Mouse (Mus musculus): ENCODE measurements around the gene Ttk. TPM values are rescaled to one million over a fixed set of nuclear protein-coding genes. Genes with fewer than 3 reads are reported as not detected.

The Ttk gene
- polyA plus RNA-seq, 1 experiment from 2014 or later: 34.6 TPM

DNA sequence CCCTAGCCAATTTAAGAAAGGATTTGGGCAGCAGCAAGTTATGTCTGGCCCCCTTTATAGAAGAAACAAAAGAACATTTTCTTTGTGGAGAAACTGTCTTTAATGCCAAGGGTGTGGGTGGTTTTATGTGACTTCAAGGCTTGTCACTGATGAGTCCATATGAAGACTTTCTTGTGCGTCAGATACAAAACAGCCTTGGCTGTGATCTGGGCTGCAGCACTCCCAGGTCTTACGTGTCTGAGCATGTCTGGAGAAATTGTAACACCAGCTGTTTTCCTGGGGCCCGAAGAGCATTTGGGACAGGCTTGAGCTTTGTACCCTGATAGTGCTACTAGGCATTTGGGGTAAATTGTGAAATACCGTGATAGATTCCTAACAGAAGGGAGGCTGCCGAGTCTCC, 11.6 kb upstream of the Ttk start:
- no peak for ATAC-seq (ENCODE audit: low FRiP score, low read depth)
- Histone ChIP-seq H3K27ac (replicated peaks) (no peak overlapping the region), H3K27me3 (no peaks in the 10 kb centered on the region), H3K9me3 (no peaks in the 10 kb centered on the region), H3K4me1 (no peaks in the 10 kb centered on the region), H3K36me3 (no peaks in the 10 kb centered on the region), H3K9ac (replicated peaks) (no peak overlapping the region), H3K4me3 (no peak overlapping the region), H3K4me2 (replicated peaks) (no peak overlapping the region)
- WGBS: 83% methylated on average over 5 of the region's 5 CpGs

DNA sequence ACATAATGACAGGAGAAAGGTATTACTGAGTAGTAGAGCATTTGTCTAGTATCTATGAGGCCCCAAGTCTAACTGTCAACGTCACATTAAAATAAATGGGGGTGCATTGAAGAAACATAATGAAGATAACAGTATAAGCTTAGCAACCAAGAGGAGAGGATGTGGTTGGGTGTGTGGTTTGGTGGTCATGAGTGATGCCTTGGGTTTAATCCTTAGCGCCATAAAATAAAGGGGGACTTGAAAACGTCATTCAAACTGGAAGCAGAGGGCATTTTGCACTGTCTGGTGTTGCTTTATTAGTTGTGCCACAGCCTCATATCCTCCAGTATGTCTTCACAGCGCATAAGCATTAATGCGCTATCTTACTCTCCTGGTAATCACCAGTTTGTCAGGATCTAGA, 4.6 kb upstream of the Ttk start:
- Histone ChIP-seq H3K27ac (replicated peaks) (no peak overlapping the region), H3K27me3 (no peaks in the 10 kb centered on the region), H3K9me3 (no peaks in the 10 kb centered on the region), H3K36me3 (no peaks in the 10 kb centered on the region), H3K4me2 (replicated peaks) (no peak overlapping the region), H3K4me3 (no peak overlapping the region), H3K9ac (replicated peaks) (no peak overlapping the region), H3K4me1 (peaks cover under 1% of the 10 kb centered on the region; the same call in 1 of the 2 replicates)
- no peak for ATAC-seq (ENCODE audit: low FRiP score, low read depth)
- 86% methylated on average over 5 of the region's 5 CpGs for WGBS

DNA sequence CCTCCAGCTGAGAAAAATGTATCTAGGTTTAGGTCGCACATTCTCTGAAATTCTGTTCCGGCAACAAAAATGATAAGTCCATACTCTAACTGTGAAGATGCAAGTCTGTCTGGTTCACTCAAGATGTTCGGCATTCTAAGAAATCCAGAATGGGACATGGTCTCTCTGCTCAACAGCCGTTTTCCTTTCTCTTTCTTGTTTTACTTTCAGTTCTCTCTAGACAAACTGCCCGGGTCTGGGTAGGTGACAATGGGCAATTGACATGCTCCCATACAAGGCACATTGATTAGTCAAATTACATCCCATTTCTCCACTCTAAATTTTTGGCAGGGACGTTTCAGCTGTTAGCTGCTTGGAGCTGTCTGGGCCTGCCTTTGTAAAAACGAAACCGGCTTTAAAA, 3.3 kb upstream of the Ttk start:
- H3K36me3 ChIP-seq: no peaks in the 10 kb centered on the region
- H3K4me3 ChIP-seq: no peak overlapping the region
- H3K27me3 ChIP-seq: no peaks in the 10 kb centered on the region
- ATAC-seq (ENCODE audit: low FRiP score, low read depth): no peak
- 81% methylated on average over 8 of the region's 8 CpGs for WGBS
- no peak overlapping the region for H3K4me2 ChIP-seq (replicated peaks)
- peaks cover 10% of the 10 kb centered on the region for H3K4me1 ChIP-seq
- H3K27ac ChIP-seq (replicated peaks): no peak overlapping the region
- H3K9ac ChIP-seq (replicated peaks): no peak overlapping the region
- no peaks in the 10 kb centered on the region for H3K9me3 ChIP-seq

DNA sequence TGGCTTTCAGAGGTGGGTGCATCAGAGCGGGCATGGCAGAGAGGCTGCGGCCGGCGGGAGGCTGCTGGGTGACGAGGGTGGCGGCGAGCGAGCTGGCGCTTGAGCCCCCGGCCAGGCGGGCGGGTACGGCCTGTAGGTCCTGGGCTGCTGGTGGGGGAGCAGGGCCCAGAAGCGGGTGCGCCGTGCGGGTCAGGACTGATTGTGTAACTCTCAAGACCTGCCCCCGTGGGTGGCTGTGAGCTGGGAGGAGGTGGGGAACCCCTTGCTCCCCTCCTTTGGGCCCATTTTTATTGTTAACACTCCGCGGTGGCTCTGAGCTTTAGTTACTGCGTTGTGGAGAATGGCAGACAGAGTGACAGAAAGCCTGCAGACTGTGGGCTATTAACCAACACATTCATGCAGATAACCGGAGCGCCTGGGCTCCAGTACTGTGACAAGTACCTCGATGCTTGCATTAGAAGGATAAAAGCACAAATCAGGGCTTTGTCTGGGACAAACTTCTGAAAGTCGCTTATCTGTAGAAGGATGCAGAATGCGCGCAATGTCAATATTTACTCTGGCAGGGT, 342 bp downstream of the Ttk start:
- H3K4me3 ChIP-seq: peak overlapping the region; percentile 85
- peak overlapping the region; percentile 60 for H3K4me2 ChIP-seq (replicated peaks)
- no peaks in the 10 kb centered on the region for H3K9me3 ChIP-seq
- H3K36me3 ChIP-seq: 0 out of 2 replicates have a peak, but pooled peaks cover 1% of the 10 kb centered on the region
- H3K9ac ChIP-seq (replicated peaks): peak overlapping the region; percentile 78
- peak overlapping the region; percentile 95; the same call in 1 of the 2 replicates for H3K27ac ChIP-seq (replicated peaks)
- no peaks in the 10 kb centered on the region for H3K27me3 ChIP-seq
- ATAC-seq (ENCODE audit: low FRiP score, low read depth): peak; percentile 81; the same call in 1 of the 2 replicates
- 1% methylated on average over 26 of the region's 27 CpGs for WGBS
- H3K4me1 ChIP-seq: peaks cover 14% of the 10 kb centered on the region

DNA sequence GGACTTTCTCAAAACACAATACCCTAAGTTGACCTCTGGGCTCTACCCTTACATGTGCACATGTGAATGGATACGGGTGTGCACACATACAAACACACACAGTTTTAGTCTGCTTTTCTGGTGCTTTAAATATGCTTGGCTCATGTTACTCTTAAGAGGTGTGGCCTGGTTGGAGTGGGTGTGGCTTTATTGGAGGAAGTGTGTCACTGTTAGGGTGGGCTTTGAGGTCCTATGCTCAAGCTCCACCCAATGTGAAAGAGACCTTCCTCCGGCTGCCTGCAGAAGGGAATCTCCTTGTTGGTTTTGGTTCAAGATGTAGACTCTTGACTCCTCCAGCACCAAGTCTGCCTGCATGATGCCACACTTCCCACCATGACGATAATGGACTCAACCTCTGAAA, 18.0 kb downstream of the Ttk start:
- Histone ChIP-seq H3K4me2 (replicated peaks) (no peak overlapping the region), H3K9me3 (no peaks in the 10 kb centered on the region), H3K4me3 (no peak overlapping the region), H3K27ac (replicated peaks) (no peak overlapping the region), H3K36me3 (peaks cover 31% of the 10 kb centered on the region; the same call in 1 of the 2 replicates), H3K27me3 (no peaks in the 10 kb centered on the region), H3K4me1 (no peaks in the 10 kb centered on the region), H3K9ac (replicated peaks) (no peak overlapping the region)
- WGBS: 88% methylated on average over 3 of the region's 3 CpGs
- ATAC-seq (ENCODE audit: low FRiP score, low read depth): no peak

DNA sequence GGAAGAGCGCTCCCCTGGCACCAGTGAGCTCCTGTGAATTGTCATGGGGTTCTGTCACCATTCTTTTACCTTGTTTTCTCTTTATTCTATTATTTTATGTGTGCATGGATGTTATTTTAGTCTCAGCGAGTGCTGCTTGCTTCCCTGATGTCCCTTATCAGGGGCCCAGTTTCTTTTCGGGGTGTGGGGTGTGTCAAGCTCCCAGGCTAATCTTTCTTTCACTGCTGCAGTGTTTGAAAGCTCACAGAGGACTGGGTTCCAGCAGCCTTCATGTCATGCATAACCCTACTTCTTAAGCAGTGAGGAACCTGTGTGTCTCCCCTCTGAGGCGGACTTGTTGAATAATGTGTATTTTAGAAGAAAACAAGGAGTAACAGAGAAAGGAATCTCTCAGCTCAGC, 30.7 kb downstream of the Ttk start:
- H3K36me3 ChIP-seq: peaks cover 62% of the 10 kb centered on the region
- H3K9ac ChIP-seq (replicated peaks): no peak overlapping the region
- 92% methylated on average over 4 of the region's 4 CpGs for WGBS
- no peak overlapping the region for H3K4me2 ChIP-seq (replicated peaks)
- ATAC-seq (ENCODE audit: low FRiP score, low read depth): no peak
- H3K4me1 ChIP-seq: no peaks in the 10 kb centered on the region
- H3K4me3 ChIP-seq: no peak overlapping the region
- H3K9me3 ChIP-seq: no peaks in the 10 kb centered on the region
- H3K27ac ChIP-seq (replicated peaks): no peak overlapping the region
- no peaks in the 10 kb centered on the region for H3K27me3 ChIP-seq

DNA sequence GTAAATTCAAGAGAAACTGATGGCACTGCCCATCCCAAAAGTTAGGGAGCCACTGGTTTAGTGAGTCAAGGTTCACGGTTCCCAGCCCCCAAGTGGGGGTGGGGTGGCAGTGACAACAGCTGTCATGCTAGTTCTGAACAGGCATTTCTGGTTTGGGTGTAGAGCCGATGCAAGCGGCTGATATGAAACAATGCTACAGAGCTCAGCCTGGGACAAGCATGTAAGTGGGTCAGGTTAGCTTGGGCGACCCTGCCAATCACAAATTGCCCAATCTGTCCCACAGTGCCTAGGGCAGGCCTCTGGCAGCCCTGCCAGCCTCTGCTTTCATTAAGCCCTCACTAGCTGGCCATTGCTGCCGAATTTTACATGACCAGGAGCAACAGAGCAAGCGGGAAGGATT, 47.7 kb downstream of the Ttk start:
- no peak overlapping the region for H3K27ac ChIP-seq (replicated peaks)
- H3K27me3 ChIP-seq: no peaks in the 10 kb centered on the region
- no peaks in the 10 kb centered on the region for H3K9me3 ChIP-seq
- H3K4me3 ChIP-seq: no peak overlapping the region
- no peak overlapping the region for H3K9ac ChIP-seq (replicated peaks)
- WGBS: 87% methylated on average over 6 of the region's 6 CpGs
- no peak for ATAC-seq (ENCODE audit: low FRiP score, low read depth)
- H3K36me3 ChIP-seq: no peaks in the 10 kb centered on the region
- no peaks in the 10 kb centered on the region for H3K4me1 ChIP-seq
- no peak overlapping the region for H3K4me2 ChIP-seq (replicated peaks)

DNA sequence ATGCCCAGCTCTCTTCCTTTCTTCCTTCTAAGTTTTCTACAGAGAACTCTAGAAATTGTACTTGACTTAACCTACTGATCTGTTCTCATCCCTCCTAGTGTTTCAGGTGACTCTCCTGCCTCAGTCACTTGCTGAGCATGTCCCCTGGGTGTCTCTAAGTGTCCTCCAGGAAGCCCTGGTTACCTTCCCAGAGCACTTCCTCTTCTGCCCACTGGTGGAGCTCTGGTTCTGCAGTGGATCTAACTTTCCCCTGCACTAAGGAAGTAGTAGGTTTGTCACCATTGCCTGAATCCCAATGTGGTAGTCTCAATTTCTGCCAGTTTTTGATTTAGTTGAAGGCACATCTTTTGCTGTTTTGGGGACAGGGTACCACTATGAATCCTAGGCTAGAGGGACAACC, 51.7 kb downstream of the Ttk start:
- no peak overlapping the region for H3K27ac ChIP-seq (replicated peaks)
- no peak overlapping the region for H3K4me2 ChIP-seq (replicated peaks)
- no peak overlapping the region for H3K4me3 ChIP-seq
- H3K4me1 ChIP-seq: no peaks in the 10 kb centered on the region
- no peak overlapping the region for H3K9ac ChIP-seq (replicated peaks)
- no peaks in the 10 kb centered on the region for H3K36me3 ChIP-seq
- H3K9me3 ChIP-seq: no peaks in the 10 kb centered on the region
- no peaks in the 10 kb centered on the region for H3K27me3 ChIP-seq
- no peak for ATAC-seq (ENCODE audit: low FRiP score, low read depth)

DNA sequence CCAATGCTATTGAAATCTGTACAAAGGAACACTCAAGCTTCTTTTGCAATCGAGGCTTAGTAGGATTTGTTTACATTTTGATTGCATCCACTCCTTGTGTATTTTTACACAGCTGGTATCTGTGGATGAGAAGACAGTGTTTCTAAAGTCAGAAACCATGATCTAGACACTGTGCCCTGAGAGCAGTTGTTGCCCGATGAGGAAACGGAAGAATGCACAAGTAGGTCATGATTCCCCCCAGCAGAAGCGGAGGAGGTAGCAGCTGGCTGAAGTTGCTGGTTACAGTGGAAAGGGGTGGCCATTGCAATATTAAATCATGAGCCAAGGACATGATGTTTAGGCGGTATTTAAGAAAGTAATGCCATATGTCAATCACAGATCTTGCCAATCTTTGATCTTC, 53.7 kb downstream of the Ttk start:
- Histone ChIP-seq H3K4me2 (replicated peaks) (no peak overlapping the region), H3K4me3 (no peak overlapping the region), H3K9ac (replicated peaks) (no peak overlapping the region), H3K36me3 (no peaks in the 10 kb centered on the region), H3K27ac (replicated peaks) (no peak overlapping the region), H3K4me1 (no peaks in the 10 kb centered on the region), H3K9me3 (no peaks in the 10 kb centered on the region), H3K27me3 (no peaks in the 10 kb centered on the region)
- ATAC-seq (ENCODE audit: low FRiP score, low read depth): no peak
- WGBS: 88% methylated on average over 5 of the region's 5 CpGs

DNA sequence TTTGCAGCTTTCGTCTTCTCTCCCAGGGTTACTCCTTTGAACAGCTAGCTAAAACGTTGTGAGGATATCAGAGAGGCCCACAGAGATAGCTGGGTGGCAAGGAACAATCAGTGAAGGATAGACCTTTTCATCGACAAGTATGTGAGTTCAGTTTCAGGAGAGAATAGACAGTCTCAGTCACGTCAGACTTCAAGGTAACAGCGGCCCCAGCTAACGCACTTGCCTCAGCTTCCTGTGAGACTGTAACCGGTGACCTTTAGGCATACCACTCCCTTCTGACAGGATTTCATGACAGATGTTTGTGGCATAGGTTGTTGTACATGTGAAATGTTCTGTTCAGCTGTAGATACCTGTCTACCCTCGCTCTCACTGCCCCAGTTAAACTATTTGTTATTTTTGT, 58.6 kb downstream of the Ttk start:
- WGBS: 81% methylated on average over 8 of the region's 8 CpGs
- no peaks in the 10 kb centered on the region for H3K9me3 ChIP-seq
- H3K36me3 ChIP-seq: no peaks in the 10 kb centered on the region
- no peak overlapping the region for H3K4me2 ChIP-seq (replicated peaks)
- no peaks in the 10 kb centered on the region for H3K27me3 ChIP-seq
- no peaks in the 10 kb centered on the region for H3K4me1 ChIP-seq
- H3K4me3 ChIP-seq: no peak overlapping the region
- no peak for ATAC-seq (ENCODE audit: low FRiP score, low read depth)
- H3K27ac ChIP-seq (replicated peaks): no peak overlapping the region
- no peak overlapping the region for H3K9ac ChIP-seq (replicated peaks)

DNA sequence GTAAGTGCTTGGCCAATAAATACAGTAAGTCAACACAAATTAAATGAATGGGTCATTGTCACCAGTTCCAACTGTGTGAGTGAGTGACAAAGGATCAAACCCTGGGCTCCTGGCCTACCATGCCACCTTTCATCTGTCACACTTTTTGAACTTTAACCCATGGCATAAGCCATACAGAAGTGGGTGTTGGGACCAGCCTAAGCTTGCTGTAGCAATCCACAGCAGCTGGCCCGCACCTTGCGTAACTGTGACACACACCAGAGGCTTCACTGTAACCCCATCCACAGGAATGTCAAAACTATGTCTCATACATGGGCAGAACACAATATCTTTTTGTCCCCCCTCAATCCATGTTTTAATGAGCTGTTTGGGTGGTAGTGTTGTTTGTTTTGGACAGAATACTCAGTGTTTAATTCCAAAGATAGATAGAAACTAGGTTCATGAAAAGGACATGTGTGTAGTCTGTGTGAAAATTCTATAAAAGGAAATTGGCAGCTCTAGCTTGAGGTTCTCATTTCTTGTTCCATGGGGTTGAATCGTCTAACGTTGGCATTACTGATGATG, 59.4 kb downstream of the Ttk start:
- WGBS: 92% methylated on average over 4 of the region's 4 CpGs
- Histone ChIP-seq H3K9me3 (no peaks in the 10 kb centered on the region), H3K36me3 (no peaks in the 10 kb centered on the region), H3K4me1 (no peaks in the 10 kb centered on the region), H3K4me3 (no peak overlapping the region), H3K4me2 (replicated peaks) (no peak overlapping the region), H3K27ac (replicated peaks) (no peak overlapping the region), H3K9ac (replicated peaks) (no peak overlapping the region), H3K27me3 (no peaks in the 10 kb centered on the region)
- ATAC-seq (ENCODE audit: low FRiP score, low read depth): no peak

DNA sequence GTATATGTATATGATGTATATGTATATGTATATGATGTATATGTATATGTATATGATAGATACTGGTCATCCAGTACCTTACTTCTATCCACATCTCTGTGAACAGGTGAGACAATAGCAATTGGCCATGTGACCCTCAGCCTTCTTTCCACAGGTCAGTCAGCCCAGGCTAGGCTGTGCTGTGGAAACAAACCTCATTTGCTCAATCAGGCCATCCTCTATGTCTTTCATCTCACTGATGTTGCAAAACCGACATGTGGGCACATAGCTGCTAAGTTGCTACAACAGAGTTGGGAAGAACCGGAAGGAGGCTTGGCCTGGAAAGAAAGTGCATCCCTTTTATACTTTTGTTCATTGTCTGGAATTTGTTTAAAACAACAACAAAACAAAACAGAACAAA, 67.6 kb downstream of the Ttk start:
- 91% methylated on average over 2 of the region's 2 CpGs for WGBS
- ATAC-seq (ENCODE audit: low FRiP score, low read depth): no peak

DNA sequence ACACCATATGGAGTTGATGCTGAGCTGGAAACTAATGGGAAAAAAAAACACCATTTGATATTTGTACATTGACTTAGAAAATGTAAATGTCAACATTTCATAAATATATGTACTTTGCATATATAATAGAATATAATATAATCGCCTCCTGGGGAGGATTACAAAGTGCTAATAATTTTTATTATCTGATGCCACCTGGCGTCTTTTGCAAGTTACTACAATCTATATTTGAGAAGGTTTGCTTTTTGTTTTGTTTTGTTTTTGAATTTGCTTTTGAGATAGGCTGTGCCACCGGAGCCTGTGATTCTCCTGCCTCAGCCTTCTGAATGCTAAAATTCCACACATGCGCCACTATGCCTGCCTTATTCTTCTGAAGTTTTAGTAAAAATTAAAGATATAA, 71.3 kb downstream of the Ttk start:
- no peak overlapping the region for H3K9ac ChIP-seq (replicated peaks)
- no peaks in the 10 kb centered on the region for H3K9me3 ChIP-seq
- H3K36me3 ChIP-seq: no peaks in the 10 kb centered on the region
- H3K4me3 ChIP-seq: no peak overlapping the region
- WGBS: 74% methylated on average over 4 of the region's 4 CpGs
- no peaks in the 10 kb centered on the region for H3K27me3 ChIP-seq
- ATAC-seq (ENCODE audit: low FRiP score, low read depth): no peak
- no peak overlapping the region for H3K27ac ChIP-seq (replicated peaks)
- H3K4me1 ChIP-seq: no peaks in the 10 kb centered on the region
- H3K4me2 ChIP-seq (replicated peaks): no peak overlapping the region

More for the DNA sequence above, 67.6 kb downstream of the Ttk start:
- no peaks in the 10 kb centered on the region for H3K4me1 ChIP-seq
- no peak overlapping the region for H3K9ac ChIP-seq (replicated peaks)
- H3K4me3 ChIP-seq: no peak overlapping the region
- H3K27me3 ChIP-seq: no peaks in the 10 kb centered on the region
- H3K36me3 ChIP-seq: no peaks in the 10 kb centered on the region
- H3K27ac ChIP-seq (replicated peaks): no peak overlapping the region
- no peaks in the 10 kb centered on the region for H3K9me3 ChIP-seq
- H3K4me2 ChIP-seq (replicated peaks): no peak overlapping the region

All from midbrain, embryonic 12.5 days (tissue).